Mouse (Mus musculus): ENCODE data around the gene Zfp120. TPM values are rescaled to one million over a fixed set of nuclear protein-coding genes. Genes with fewer than 3 reads are reported as not detected.
"Not testable (repeated sequence)": the region's sequence is repeated elsewhere in the genome, so short reads cannot be mapped to it uniquely, and the experiment has no call there.

The Zfp120 gene
- polyA plus RNA-seq (2015; fragmentation: Nextera tagmentation; extraction: Ambion mirVana): 5.9 and 6.3 TPM in 2 replicates

GRCm38 (mm10) chr2:150136435-150136897, at the start of gene Zfp120:
TSS of gene Zfp120 (minus strand) at chr2:150136708.
- Histone ChIP-seq H3K4me1 (ENCODE audit: control insufficient read depth, insufficient read depth, low read length) (peaks cover 3% of the 10 kb centered on the region), H3K4me2 (ENCODE audit: low read depth, low read length) (peak within 1 kb of the TSS; percentile 68), H3K27me3 (ENCODE audit: control insufficient read depth, insufficient read depth, low read length) (no peaks in the 10 kb centered on the region), H3K4me3 (ENCODE audit: low read length) (peak within 1 kb of the TSS; percentile 59), H3K27ac (ENCODE audit: low read length) (peak within 1 kb of the TSS; percentile 26), H3K9me3 (replicated peaks; ENCODE audit: control insufficient read depth, low read length) (no peaks in the 10 kb centered on the region), H3K36me3 (ENCODE audit: control insufficient read depth, insufficient read depth) (peaks cover 2% of the 10 kb centered on the region; the same call in 1 of the 2 replicates), H3K9ac (ENCODE audit: low read length) (peak within 1 kb of the TSS; percentile 72)
- peak; percentile 100 for ATAC-seq (replicated peaks; ENCODE audit: extremely low read depth, insufficient read depth, low FRiP score)
- 1% methylated on average over 13 of the region's 13 CpGs for WGBS

GRCm38 (mm10) chr2:150181570-150181999, 45.1 kb upstream of the Zfp120 start, which contains the start of gene Gm14139:
TSS of gene Gm14139 (plus strand) at chr2:150181755.
- not testable (repeated sequence) for H3K9ac ChIP-seq (ENCODE audit: low read length); H3K9me3 ChIP-seq (replicated peaks; ENCODE audit: control insufficient read depth, low read length); H3K4me3 ChIP-seq (ENCODE audit: low read length); H3K4me1 ChIP-seq (ENCODE audit: control insufficient read depth, insufficient read depth, low read length); H3K4me2 ChIP-seq (ENCODE audit: low read depth, low read length); H3K27ac ChIP-seq (ENCODE audit: low read length); ATAC-seq (replicated peaks; ENCODE audit: extremely low read depth, insufficient read depth, low FRiP score); H3K27me3 ChIP-seq (ENCODE audit: control insufficient read depth, insufficient read depth, low read length); H3K36me3 ChIP-seq (ENCODE audit: control insufficient read depth, insufficient read depth)
- WGBS: 60% methylated on average over 7 of the region's 7 CpGs

- not testable (repeated sequence) for H3K4me2 ChIP-seq (ENCODE audit: low read depth, low read length); ATAC-seq (replicated peaks; ENCODE audit: extremely low read depth, insufficient read depth, low FRiP score); H3K36me3 ChIP-seq (ENCODE audit: control insufficient read depth, insufficient read depth); H3K9ac ChIP-seq (ENCODE audit: low read length); H3K27me3 ChIP-seq (ENCODE audit: control insufficient read depth, insufficient read depth, low read length); H3K9me3 ChIP-seq (replicated peaks; ENCODE audit: control insufficient read depth, low read length); H3K4me1 ChIP-seq (ENCODE audit: control insufficient read depth, insufficient read depth, low read length); H3K4me3 ChIP-seq (ENCODE audit: low read length); H3K27ac ChIP-seq (ENCODE audit: low read length)
These were observed 44.5 kb upstream of the Zfp120 start for GRCm38 (mm10) chr2:150181046-150181445.

GRCm38 (mm10) chr2:150179579-150179978, 43.1 kb upstream of the Zfp120 start, which contains the start of gene Gm10770:
TSS of gene Gm10770 (minus strand) at chr2:150179679.
- 58% methylated on average over 4 of the region's 4 CpGs for WGBS
- not testable (repeated sequence) for H3K9me3 ChIP-seq (replicated peaks; ENCODE audit: control insufficient read depth, low read length); ATAC-seq (replicated peaks; ENCODE audit: extremely low read depth, insufficient read depth, low FRiP score); H3K9ac ChIP-seq (ENCODE audit: low read length); H3K27me3 ChIP-seq (ENCODE audit: control insufficient read depth, insufficient read depth, low read length); H3K4me3 ChIP-seq (ENCODE audit: low read length); H3K27ac ChIP-seq (ENCODE audit: low read length); H3K4me1 ChIP-seq (ENCODE audit: control insufficient read depth, insufficient read depth, low read length); H3K4me2 ChIP-seq (ENCODE audit: low read depth, low read length); H3K36me3 ChIP-seq (ENCODE audit: control insufficient read depth, insufficient read depth)

GRCm38 (mm10) chr2:150173833-150174232, 37.3 kb upstream of the Zfp120 start:
- H3K9me3 ChIP-seq (replicated peaks; ENCODE audit: control insufficient read depth, low read length): peaks cover 7% of the 10 kb centered on the region
- H3K9ac ChIP-seq (ENCODE audit: low read length): no peak overlapping the region
- H3K4me3 ChIP-seq (ENCODE audit: low read length): no peak overlapping the region
- no peak for ATAC-seq (replicated peaks; ENCODE audit: extremely low read depth, insufficient read depth, low FRiP score)
- H3K27me3 ChIP-seq (ENCODE audit: control insufficient read depth, insufficient read depth, low read length): no peaks in the 10 kb centered on the region
- no peaks in the 10 kb centered on the region for H3K36me3 ChIP-seq (ENCODE audit: control insufficient read depth, insufficient read depth)
- H3K4me2 ChIP-seq (ENCODE audit: low read depth, low read length): no peak overlapping the region
- no peak overlapping the region for H3K27ac ChIP-seq (ENCODE audit: low read length)
- H3K4me1 ChIP-seq (ENCODE audit: control insufficient read depth, insufficient read depth, low read length): no peaks in the 10 kb centered on the region

GRCm38 (mm10) chr2:150166703-150167102, 30.2 kb upstream of the Zfp120 start:
- ATAC-seq (replicated peaks; ENCODE audit: extremely low read depth, insufficient read depth, low FRiP score): no peak
- no peak overlapping the region for H3K4me3 ChIP-seq (ENCODE audit: low read length)
- peaks cover 4% of the 10 kb centered on the region; the same call in 1 of the 2 replicates for H3K9me3 ChIP-seq (replicated peaks; ENCODE audit: control insufficient read depth, low read length)
- no peaks in the 10 kb centered on the region for H3K4me1 ChIP-seq (ENCODE audit: control insufficient read depth, insufficient read depth, low read length)
- H3K27me3 ChIP-seq (ENCODE audit: control insufficient read depth, insufficient read depth, low read length): no peaks in the 10 kb centered on the region
- H3K27ac ChIP-seq (ENCODE audit: low read length): no peak overlapping the region
- H3K4me2 ChIP-seq (ENCODE audit: low read depth, low read length): no peak overlapping the region
- H3K36me3 ChIP-seq (ENCODE audit: control insufficient read depth, insufficient read depth): no peaks in the 10 kb centered on the region
- no peak overlapping the region for H3K9ac ChIP-seq (ENCODE audit: low read length)

GRCm38 (mm10) chr2:150132773-150133172, 3.7 kb downstream of the Zfp120 start:
- Histone ChIP-seq H3K27ac (ENCODE audit: low read length) (no peak overlapping the region), H3K36me3 (ENCODE audit: control insufficient read depth, insufficient read depth) (peaks cover 7% of the 10 kb centered on the region), H3K9ac (ENCODE audit: low read length) (no peak overlapping the region), H3K27me3 (ENCODE audit: control insufficient read depth, insufficient read depth, low read length) (no peaks in the 10 kb centered on the region), H3K4me1 (ENCODE audit: control insufficient read depth, insufficient read depth, low read length) (peaks cover 3% of the 10 kb centered on the region), H3K4me2 (ENCODE audit: low read depth, low read length) (no peak overlapping the region), H3K9me3 (replicated peaks; ENCODE audit: control insufficient read depth, low read length) (peaks cover 9% of the 10 kb centered on the region), H3K4me3 (ENCODE audit: low read length) (no peak overlapping the region)
- WGBS: 76% methylated on average over 2 of the region's 2 CpGs
- ATAC-seq (replicated peaks; ENCODE audit: extremely low read depth, insufficient read depth, low FRiP score): no peak

- ATAC-seq (replicated peaks; ENCODE audit: extremely low read depth, insufficient read depth, low FRiP score); H3K4me1 ChIP-seq (ENCODE audit: control insufficient read depth, insufficient read depth, low read length); H3K36me3 ChIP-seq (ENCODE audit: control insufficient read depth, insufficient read depth); H3K27ac ChIP-seq (ENCODE audit: low read length); H3K4me3 ChIP-seq (ENCODE audit: low read length); H3K9me3 ChIP-seq (replicated peaks; ENCODE audit: control insufficient read depth, low read length); H3K27me3 ChIP-seq (ENCODE audit: control insufficient read depth, insufficient read depth, low read length); H3K4me2 ChIP-seq (ENCODE audit: low read depth, low read length); H3K9ac ChIP-seq (ENCODE audit: low read length): not testable (repeated sequence)
- WGBS: 73% methylated on average over 1 of the region's 1 CpGs
These were observed 4.5 kb downstream of the Zfp120 start for GRCm38 (mm10) chr2:150132002-150132401.

- Histone ChIP-seq H3K4me2 (ENCODE audit: low read depth, low read length) (no peak overlapping the region), H3K27me3 (ENCODE audit: control insufficient read depth, insufficient read depth, low read length) (no peaks in the 10 kb centered on the region), H3K27ac (ENCODE audit: low read length) (no peak overlapping the region), H3K9me3 (replicated peaks; ENCODE audit: control insufficient read depth, low read length) (peaks cover 15% of the 10 kb centered on the region), H3K36me3 (ENCODE audit: control insufficient read depth, insufficient read depth) (peaks cover 22% of the 10 kb centered on the region), H3K4me3 (ENCODE audit: low read length) (no peak overlapping the region), H3K9ac (ENCODE audit: low read length) (no peak overlapping the region), H3K4me1 (ENCODE audit: control insufficient read depth, insufficient read depth, low read length) (no peaks in the 10 kb centered on the region)
- peak; percentile 41; the same call in 1 of the 2 replicates for ATAC-seq (replicated peaks; ENCODE audit: extremely low read depth, insufficient read depth, low FRiP score)
- 70% methylated on average over 10 of the region's 10 CpGs for WGBS
These were observed 25.1 kb downstream of the Zfp120 start for GRCm38 (mm10) chr2:150111247-150111912.
